Mouse (Mus musculus): ENCODE results near the gene Gm47959.
A peak's percentile ranks its signal among the peaks of the same experiment; 100 is the strongest.

Gm47959 gene

DNA sequence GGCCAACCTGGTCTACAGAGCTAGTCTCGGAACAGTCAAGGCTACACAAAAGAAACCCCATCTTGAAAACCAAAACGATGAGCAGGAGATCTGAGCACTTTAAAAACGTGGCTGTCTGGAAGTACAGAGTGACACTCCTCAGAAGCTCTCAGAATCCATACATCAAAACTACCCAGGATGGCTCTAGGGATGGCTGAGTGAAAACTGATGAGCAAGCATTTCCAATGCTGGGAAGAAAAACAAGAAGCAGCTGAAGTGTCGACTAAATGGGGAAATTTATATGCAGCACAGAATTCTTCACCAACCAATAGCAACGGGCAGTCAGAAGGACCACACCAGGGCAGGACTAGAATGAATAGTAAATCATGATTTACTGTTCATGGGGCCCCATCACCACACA, 34.2 kb downstream of the Gm47959 start:
- DNase-seq: no peak

GRCm38 (mm10) chr1:83036892-83037667, 36.7 kb downstream of the Gm47959 start:
- no peak for DNase-seq

DNA sequence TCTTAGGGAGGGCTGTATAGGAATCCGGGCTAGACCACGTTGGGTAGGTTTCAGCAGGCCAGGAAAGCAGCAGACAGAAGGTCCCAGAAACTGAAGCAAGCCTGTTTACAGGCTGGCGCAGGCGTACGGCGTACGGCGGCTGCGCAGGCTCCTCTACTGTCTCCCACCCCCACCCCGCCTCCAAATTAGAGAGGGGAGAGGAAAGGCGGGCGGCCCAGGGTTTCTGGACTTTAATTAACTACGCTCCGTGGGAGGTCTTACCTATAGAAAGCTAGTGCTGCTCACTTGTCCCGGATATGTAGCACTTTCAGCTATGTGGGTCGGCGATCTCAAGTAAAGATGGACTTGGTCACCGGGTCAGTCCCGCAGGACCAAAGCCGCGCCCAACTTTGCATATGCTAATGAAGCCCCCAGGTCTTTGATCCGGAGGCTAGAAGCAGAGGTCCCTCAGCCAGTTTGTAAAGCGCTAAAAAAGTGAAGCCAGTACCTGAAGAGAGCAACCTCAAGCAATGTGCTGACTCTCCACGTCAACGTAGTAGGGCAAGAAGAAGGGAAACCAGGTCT, 37.8 kb downstream of the Gm47959 start, which contains the start of gene Slc19a3:
TSS of gene Slc19a3 (minus strand) at position 340 of the 564 bp plus-strand sequence.
- DNase-seq: peak; percentile 63

GRCm38 (mm10) chr1:83039080-83039479, 38.7 kb downstream of the Gm47959 start:
- no peak for DNase-seq

- no peak for DNase-seq
These were observed 42.0 kb downstream of the Gm47959 start, which contains the start of gene Krtap28-10 for GRCm38 (mm10) chr1:83042380-83042779. Krtap28-10 (minus strand) TSS chr1:83042480.

DNA sequence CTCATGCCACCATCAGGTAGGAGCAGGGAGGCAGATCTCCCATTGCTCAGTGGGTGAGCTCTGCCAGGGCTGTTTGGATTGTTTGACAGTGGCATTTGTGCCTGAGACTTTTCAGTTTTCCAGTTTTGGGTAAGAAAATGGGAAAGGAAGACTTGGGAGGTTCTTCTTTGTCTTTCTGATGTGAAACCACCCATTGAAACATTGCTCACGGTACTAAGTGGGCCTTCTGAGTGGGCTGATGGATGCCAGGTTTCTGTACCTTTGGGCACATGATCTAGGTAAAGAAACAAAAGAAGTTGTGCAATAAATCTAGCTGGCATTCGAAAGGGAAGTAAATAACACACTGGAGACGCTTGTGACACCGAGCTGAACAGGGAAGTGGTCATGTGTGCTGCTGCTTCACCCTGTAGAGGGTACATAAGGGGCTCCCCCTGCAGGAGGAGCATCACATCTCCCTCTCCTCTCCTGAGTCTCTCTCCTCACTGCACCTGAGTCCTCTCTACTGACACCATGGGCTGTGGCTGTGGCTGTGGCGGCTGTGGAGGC, 44.6 kb downstream of the Gm47959 start, which contains the start of gene Gm47969:
TSS of gene Gm47969 (plus strand) at position 51 of the 546 bp plus-strand sequence.
- DNase-seq: no peak

All from kidney, postnatal 10 days (tissue).